Mouse (Mus musculus): ENCODE measurements around the gene Mid1. TPM values are rescaled to one million over a fixed set of nuclear protein-coding genes. Genes with fewer than 3 reads are reported as not detected.

The Mid1 gene
- polyA plus RNA-seq, 1 experiment from 2014 or later: 16.8 TPM

DNA sequence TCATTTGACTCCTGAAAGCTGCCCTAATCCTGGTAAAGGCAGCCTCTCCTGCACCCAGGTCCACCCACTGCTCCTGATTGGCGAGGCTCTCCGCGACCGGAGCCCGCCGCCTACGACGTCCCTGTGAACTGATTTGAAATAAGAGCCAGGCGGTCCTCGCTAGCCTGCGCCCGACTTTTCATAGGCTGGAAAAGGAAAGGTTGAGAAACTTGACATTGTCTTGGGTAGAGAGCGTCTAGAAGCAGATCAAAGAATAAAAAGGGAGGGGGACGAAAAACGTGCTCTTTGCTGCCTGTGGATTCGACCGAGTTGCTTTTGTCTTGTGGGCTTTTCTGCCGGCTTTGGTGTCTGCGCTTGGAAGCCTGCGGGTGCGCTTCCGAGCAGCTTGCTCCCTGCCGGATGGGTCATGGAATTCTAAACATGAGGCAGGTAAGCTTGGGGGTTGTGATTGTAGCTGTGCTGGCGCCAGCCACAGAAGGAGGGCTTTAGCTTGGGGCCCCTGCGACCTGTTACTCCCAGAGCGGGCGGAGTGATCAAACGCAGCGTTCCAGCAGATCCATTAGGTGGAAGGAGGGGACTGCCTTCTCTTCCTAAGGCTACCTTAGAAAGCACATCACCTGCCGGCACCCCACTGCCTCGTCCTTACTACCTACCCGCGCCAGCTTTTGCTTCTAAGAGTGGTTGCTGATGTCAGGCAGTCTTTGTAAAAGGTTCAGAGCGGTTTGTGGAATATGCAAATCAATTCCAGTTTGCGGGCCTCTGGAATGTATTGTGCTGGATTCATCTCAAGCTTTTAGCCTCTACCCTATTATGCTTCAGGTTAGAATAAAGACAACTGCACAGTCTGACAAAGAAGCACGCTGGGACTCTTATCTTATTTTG lies 194.7 kb downstream of the Mid1 start:
- peaks cover 71% of the 10 kb centered on the region for H3K27me3 ChIP-seq (ENCODE audit: insufficient read depth, poor library complexity, severe bottlenecking)
- WGBS: 11% methylated on average over 36 of the region's 36 CpGs

DNA sequence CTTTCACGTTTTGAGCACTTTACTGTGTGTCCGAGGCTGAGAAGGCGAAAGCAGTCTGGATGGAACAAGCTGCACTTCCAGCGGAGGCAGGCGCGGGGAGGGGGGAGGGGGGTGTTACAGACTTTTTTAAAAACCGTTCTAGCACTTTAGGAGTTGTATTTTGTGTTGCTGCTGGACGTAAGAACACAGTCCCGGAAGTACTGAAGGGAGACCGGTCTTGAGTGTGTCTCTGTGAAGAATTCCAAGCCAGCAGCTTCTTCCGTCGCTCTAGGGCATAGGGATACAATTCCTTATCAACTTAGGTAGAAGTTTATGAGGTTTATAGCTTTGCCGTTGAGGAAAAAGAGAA lies 195.3 kb downstream of the Mid1 start:
- Histone ChIP-seq H3K27me3 (ENCODE audit: insufficient read depth, poor library complexity, severe bottlenecking) (peaks cover 65% of the 10 kb centered on the region), H3K4me3 (peak overlapping the region; percentile 66), H3K4me1 (replicated peaks) (peaks cover 22% of the 10 kb centered on the region), H3K36me3 (no peaks in the 10 kb centered on the region), H3K27ac (peak overlapping the region; percentile 89), H3K9me3 (no peaks in the 10 kb centered on the region)
- WGBS: 13% methylated on average over 13 of the region's 13 CpGs
- DNase-seq (ENCODE audit: low spot score): peak; percentile 25

More for the DNA sequence above, 194.7 kb downstream of the Mid1 start:
- H3K4me1 ChIP-seq (replicated peaks): peaks cover 22% of the 10 kb centered on the region
- H3K36me3 ChIP-seq: no peaks in the 10 kb centered on the region
- no peaks in the 10 kb centered on the region for H3K9me3 ChIP-seq
- peak; percentile 77 for DNase-seq (ENCODE audit: low spot score)
- peak overlapping the region; percentile 66 for H3K4me3 ChIP-seq
- peak overlapping the region; percentile 89 for H3K27ac ChIP-seq

DNA sequence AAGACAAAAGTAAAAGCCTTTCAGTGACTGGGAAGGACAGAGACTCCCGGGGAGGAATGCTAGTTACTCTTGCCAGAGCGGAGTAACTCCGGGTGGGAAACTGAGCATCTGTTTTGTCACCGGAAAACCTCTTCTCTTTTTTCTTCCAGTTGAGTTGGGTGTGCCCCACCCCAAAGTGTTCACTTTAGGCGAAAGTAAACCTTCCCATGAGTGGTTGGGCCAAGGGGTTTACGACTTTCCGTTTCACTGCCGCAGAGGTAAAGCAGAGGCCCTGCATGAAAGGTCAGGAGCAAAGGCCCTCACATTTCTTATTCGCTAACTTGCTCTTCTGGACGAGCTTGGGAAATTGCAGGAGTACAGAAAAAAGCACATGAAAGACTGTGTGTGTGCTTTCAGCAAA lies 195.8 kb downstream of the Mid1 start:
- peak; percentile 25 for DNase-seq (ENCODE audit: low spot score)
- Histone ChIP-seq H3K27me3 (ENCODE audit: insufficient read depth, poor library complexity, severe bottlenecking) (peaks cover 63% of the 10 kb centered on the region), H3K27ac (peak overlapping the region; percentile 89), H3K9me3 (no peaks in the 10 kb centered on the region), H3K36me3 (no peaks in the 10 kb centered on the region), H3K4me1 (replicated peaks) (peaks cover 22% of the 10 kb centered on the region), H3K4me3 (peak overlapping the region; percentile 66)
- WGBS: 20% methylated on average over 10 of the region's 10 CpGs

DNA sequence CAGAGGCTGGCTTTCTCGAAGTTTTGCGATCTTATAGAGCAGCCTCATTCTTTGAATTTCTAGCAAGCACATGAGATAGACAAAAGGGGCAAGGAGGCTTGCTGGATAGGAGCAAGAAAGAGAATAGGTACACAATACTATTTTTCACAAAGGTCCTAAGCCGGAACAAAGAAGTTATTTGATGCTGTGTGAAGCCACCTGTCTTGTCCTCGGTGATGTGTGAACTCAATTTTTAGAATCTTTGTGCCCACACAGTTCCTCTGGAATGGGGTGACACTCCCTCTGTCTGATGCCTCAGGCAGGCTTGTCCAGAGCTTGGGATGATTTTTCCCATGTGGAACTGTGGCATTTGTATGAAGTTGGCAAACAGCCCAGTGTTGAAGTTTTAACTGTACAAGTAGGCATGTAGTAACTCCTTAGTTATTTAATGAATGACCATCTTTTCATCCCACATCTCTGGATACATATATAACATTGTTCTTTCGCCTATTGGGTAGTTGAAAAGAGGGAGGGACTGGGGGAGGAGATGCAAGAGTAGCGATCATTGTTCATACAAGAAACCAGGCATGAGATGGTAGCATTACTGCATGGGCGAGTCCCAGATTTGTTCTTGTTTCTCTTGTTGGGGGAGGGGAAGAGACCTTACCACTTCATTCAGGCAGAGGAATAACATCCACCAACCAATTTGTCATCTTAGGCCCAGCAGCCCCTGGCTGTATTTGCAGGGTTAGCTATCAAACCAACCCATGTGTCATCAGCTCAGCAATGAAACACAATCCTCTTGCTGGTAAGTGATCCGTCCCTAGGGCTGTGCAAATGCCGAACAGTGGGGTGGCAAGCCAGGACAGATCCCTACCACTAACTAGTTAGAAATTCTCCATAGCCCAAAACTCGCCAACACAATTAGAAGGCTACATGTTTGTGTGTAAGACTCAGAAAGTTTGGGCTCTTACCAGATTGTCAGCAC lies 196.5 kb downstream of the Mid1 start:
- Histone ChIP-seq H3K36me3 (no peaks in the 10 kb centered on the region), H3K9me3 (no peaks in the 10 kb centered on the region), H3K4me1 (replicated peaks) (peaks cover 22% of the 10 kb centered on the region), H3K4me3 (peak overlapping the region; percentile 66), H3K27ac (peak overlapping the region; percentile 89), H3K27me3 (ENCODE audit: insufficient read depth, poor library complexity, severe bottlenecking) (peaks cover 60% of the 10 kb centered on the region)
- peak; percentile 15 for DNase-seq (ENCODE audit: low spot score)
- WGBS: 29% methylated on average over 10 of the region's 10 CpGs

DNA sequence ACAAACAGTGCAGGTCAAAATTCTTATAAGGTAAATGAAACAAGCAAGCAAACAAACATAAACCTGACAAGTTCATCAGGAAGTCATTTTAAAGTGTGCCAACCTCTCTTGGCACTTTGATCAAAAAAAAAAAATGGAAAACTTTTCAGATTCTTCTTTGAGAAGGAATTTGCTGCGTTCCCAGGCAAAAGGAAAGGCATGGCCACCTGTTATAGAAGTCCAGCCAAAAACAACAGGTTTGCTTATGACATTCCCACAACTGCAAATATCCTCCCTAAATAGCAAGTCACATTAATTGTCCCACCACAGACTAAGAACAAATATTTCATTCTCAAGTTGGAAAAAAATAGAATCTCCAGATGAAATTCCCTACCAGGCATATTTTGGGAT lies 197.2 kb downstream of the Mid1 start:
- Histone ChIP-seq H3K36me3 (no peaks in the 10 kb centered on the region), H3K9me3 (no peaks in the 10 kb centered on the region), H3K4me3 (peak overlapping the region; percentile 66), H3K27me3 (ENCODE audit: insufficient read depth, poor library complexity, severe bottlenecking) (peaks cover 60% of the 10 kb centered on the region), H3K27ac (no peak overlapping the region), H3K4me1 (replicated peaks) (peaks cover 22% of the 10 kb centered on the region)
- WGBS: 70% methylated on average over 1 of the region's 1 CpGs
- no peak for DNase-seq (ENCODE audit: low spot score)

DNA sequence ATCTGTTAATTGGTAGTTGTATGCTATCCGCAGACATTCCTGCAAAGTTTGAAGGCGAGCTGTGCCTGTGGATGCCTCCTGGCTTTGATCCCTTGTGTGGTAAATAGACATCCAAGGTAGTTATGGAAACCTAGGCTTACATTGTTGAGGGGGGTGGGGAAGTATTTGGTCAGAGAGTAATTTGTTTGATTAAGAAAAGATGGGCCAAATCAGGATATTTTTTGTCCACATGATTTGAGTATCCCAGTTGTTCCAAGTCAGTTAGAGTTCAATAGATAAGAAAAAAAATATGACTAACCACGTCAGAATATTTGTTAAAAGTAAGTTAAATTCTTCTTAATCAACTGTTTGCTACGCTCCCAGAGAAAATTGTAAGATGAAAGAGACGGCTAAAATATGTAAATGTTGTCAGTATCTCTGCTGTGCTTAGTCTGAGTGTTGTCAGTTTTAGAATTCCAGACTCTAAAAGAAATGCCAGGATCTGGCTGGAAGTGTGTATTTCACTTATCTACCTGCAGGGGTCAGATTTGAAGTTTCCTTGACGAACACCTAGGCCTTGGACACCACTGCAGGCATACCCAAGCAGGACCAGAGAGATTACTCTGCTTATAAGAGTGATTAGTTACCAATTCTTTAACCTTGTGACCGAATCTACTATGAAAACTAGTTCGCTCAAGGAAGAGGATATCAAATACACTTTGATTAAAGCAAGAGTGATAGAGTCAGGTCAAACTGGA lies 198.7 kb downstream of the Mid1 start:
- peaks cover 53% of the 10 kb centered on the region for H3K27me3 ChIP-seq (ENCODE audit: insufficient read depth, poor library complexity, severe bottlenecking)

DNA sequence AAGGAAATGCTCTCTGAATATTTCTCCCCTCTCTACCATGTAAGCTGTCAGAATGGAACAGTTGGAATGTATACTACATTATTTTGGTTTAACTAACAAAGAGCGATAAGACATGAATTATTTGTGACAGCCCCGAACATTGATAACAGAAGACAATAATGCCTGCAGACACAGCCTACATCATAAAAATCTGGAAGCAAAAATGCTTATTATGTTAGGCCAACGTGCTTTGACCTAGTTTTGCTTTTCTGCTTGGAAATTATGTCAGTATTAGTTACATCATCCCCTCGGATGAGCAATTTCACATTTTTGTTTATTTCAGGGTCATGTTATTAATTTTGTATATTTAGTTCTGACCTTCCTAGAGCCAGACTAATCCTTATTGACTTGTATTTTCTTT lies 205.5 kb downstream of the Mid1 start:
- H3K27me3 ChIP-seq (ENCODE audit: insufficient read depth, poor library complexity, severe bottlenecking): peaks cover 45% of the 10 kb centered on the region
- DNase-seq (ENCODE audit: low spot score): no peak
- no peak overlapping the region for H3K27ac ChIP-seq
- no peaks in the 10 kb centered on the region for H3K9me3 ChIP-seq
- no peak overlapping the region for H3K4me3 ChIP-seq
- no peaks in the 10 kb centered on the region for H3K4me1 ChIP-seq (replicated peaks)
- H3K36me3 ChIP-seq: no peaks in the 10 kb centered on the region
- WGBS: 87% methylated on average over 4 of the region's 4 CpGs

More for the DNA sequence above, 198.7 kb downstream of the Mid1 start:
- Histone ChIP-seq H3K9me3 (no peaks in the 10 kb centered on the region), H3K4me3 (no peak overlapping the region), H3K4me1 (replicated peaks) (peaks cover 22% of the 10 kb centered on the region), H3K27ac (no peak overlapping the region), H3K36me3 (no peaks in the 10 kb centered on the region)
- 54% methylated on average over 8 of the region's 8 CpGs for WGBS
- DNase-seq (ENCODE audit: low spot score): no peak

DNA sequence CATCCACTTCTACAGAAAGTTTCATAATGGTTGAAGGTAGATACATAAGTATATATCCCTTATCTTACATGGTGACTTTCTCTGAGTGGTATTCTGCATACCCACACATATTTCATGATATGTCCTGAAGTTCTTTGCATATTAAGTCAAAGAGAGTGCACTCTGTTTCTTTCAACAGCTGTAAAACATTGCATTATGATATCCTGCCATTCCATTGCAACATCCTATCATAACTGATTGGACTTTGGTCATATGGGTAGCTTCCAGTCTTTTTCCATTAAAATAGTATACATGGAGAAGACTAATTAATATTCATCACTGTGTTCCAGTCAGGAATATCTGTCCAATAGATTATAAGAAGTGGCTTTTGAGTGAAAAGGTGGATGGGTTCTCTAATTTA lies 207.1 kb downstream of the Mid1 start:
- no peak for DNase-seq (ENCODE audit: low spot score)
- no peaks in the 10 kb centered on the region for H3K9me3 ChIP-seq
- H3K4me3 ChIP-seq: no peak overlapping the region
- no peak overlapping the region for H3K27ac ChIP-seq
- no peaks in the 10 kb centered on the region for H3K36me3 ChIP-seq
- peaks cover 35% of the 10 kb centered on the region for H3K27me3 ChIP-seq (ENCODE audit: insufficient read depth, poor library complexity, severe bottlenecking)
- no peaks in the 10 kb centered on the region for H3K4me1 ChIP-seq (replicated peaks)

DNA sequence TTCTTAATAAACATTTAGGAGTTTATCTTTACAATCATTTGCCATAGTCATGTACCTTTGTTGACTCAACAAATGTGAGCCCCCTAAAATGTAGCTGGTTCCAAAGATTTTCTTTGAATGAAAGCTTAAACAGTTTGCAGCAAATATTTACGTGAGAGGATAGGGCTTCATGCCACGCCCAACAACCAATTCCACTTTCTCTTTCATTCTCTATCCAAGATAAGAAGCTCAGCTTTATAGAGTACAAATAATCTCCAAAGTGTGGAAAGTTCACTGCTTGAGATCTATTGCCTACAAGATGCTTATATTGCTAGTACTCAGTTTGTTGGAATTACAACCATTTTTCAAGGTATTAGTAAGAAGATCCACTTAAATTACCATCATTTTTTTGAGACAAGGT lies 207.6 kb downstream of the Mid1 start:
- DNase-seq (ENCODE audit: low spot score): no peak
- Histone ChIP-seq H3K27me3 (ENCODE audit: insufficient read depth, poor library complexity, severe bottlenecking) (peaks cover 35% of the 10 kb centered on the region), H3K27ac (no peak overlapping the region), H3K4me3 (no peak overlapping the region), H3K4me1 (replicated peaks) (no peaks in the 10 kb centered on the region), H3K36me3 (no peaks in the 10 kb centered on the region), H3K9me3 (no peaks in the 10 kb centered on the region)
- 83% methylated on average over 2 of the region's 2 CpGs for WGBS

DNA sequence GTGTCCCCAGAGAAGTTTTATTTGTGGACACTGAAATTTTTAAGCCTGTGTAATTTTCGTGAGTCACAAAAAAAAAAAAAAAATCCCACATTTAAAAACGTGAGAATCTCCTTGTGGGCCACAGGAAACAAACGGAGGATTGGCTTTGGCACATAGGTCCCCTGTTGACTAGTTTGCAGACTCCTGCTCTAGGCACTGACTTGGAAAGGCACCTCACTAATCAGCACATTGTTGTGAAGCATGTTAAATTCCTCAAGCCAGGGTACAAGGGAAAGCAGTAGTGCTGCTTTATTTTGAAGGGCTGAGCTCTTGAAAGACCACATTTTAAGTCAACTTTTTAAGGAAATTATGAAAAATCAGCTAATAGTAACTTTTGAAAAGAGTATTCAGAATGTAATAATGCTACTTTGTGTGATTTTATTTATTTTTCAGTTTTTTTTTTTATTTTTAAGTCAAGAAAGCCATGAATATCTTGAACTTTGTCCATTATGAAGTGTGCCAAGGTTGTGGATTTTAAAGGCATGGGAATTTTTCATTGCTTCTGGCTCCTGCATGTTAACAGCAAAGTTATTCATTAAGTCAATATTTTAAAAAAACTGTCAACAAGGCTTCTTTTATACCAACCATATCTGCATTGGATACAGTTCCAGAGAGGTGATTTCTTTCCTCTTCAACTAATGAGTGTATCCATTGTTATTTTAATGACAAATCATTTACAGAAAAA lies 214.4 kb downstream of the Mid1 start:
- peaks cover 29% of the 10 kb centered on the region for H3K27me3 ChIP-seq (ENCODE audit: insufficient read depth, poor library complexity, severe bottlenecking)
- no peak overlapping the region for H3K4me3 ChIP-seq
- no peaks in the 10 kb centered on the region for H3K36me3 ChIP-seq
- 18% methylated on average over 3 of the region's 3 CpGs for WGBS
- no peak overlapping the region for H3K27ac ChIP-seq
- peaks cover 6% of the 10 kb centered on the region for H3K4me1 ChIP-seq (replicated peaks)
- no peak for DNase-seq (ENCODE audit: low spot score)
- no peaks in the 10 kb centered on the region for H3K9me3 ChIP-seq

DNA sequence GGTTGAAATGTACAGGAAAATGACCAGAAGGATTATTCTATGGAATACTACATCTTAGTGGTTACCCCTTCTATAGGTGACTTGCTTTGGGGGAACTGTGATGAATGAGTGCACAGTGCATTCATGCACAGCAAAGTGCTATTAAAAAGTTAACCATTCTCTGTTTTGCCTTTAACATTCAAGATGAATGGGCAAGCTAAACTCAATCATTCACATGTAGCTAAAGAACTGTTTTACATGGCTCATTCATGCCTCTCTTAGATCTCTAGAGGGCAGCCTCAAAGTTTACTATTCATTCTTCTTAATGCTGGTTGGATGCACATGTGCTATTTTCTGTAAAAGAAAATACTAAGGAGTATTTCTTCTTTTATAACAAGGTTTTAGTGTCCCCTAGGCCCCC lies 217.9 kb downstream of the Mid1 start:
- Histone ChIP-seq H3K27me3 (ENCODE audit: insufficient read depth, poor library complexity, severe bottlenecking) (peaks cover 26% of the 10 kb centered on the region), H3K36me3 (no peaks in the 10 kb centered on the region), H3K4me3 (no peak overlapping the region), H3K9me3 (no peaks in the 10 kb centered on the region), H3K4me1 (replicated peaks) (peaks cover 22% of the 10 kb centered on the region), H3K27ac (no peak overlapping the region)
- DNase-seq (ENCODE audit: low spot score): no peak

DNA sequence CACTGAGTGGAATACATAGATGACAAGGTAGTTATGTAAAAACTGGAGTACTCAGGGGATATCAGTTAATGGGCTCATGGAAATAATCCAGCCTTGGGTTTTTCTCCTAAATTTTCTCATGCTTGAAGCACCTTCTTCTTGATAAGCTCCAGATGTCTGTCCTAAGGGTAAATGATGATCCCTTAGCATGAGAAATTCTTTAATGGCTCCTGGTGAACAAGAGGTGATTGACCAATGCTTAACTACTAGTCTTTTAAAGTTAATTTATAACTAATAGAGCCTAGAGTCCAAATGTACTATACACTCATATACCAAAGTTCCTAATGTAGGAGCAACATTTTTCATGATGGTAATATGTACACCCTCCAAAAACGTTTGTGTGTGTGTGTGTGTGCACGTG lies 218.7 kb downstream of the Mid1 start:
- 64% methylated on average over 2 of the region's 2 CpGs for WGBS
- Histone ChIP-seq H3K27me3 (ENCODE audit: insufficient read depth, poor library complexity, severe bottlenecking) (peaks cover 34% of the 10 kb centered on the region), H3K27ac (no peak overlapping the region), H3K9me3 (no peaks in the 10 kb centered on the region), H3K36me3 (no peaks in the 10 kb centered on the region), H3K4me1 (replicated peaks) (peaks cover 20% of the 10 kb centered on the region), H3K4me3 (no peak overlapping the region)
- DNase-seq (ENCODE audit: low spot score): no peak
